Mouse (Mus musculus): Measurements from ENCODE around the gene Zfp954. TPM values are rescaled to one million over a fixed set of nuclear protein-coding genes. Genes with fewer than 3 reads are reported as not detected.

Gene Zfp954
- polyA plus RNA-seq, 1 experiment from 2014 or later: 17.5 TPM

GRCm38 (mm10) chr7:7108501-7108900, 12.8 kb downstream of the Zfp954 start:
- WGBS: 87% methylated on average over 7 of the region's 7 CpGs
- H3K27ac ChIP-seq (replicated peaks; ENCODE audit: low read depth, low read length): no peak overlapping the region
- H3K4me2 ChIP-seq (ENCODE audit: low read depth, low read length): no peak overlapping the region
- no peak overlapping the region for H3K4me3 ChIP-seq (ENCODE audit: low read depth, low read length)
- no peaks in the 10 kb centered on the region for H3K27me3 ChIP-seq (ENCODE audit: control insufficient read depth, insufficient read depth, low read length)
- ATAC-seq (replicated peaks; ENCODE audit: insufficient number of reproducible peaks, low FRiP score, low TSS enrichment, low read depth) (no peak), DNase-seq (ENCODE audit: low spot score) (no peak)
- H3K9me3 ChIP-seq (replicated peaks; ENCODE audit: control insufficient read depth, low read length): no peaks in the 10 kb centered on the region
- no peaks in the 10 kb centered on the region for H3K4me1 ChIP-seq (ENCODE audit: control insufficient read depth, insufficient read depth, low read length)
- no peaks in the 10 kb centered on the region for H3K36me3 ChIP-seq (replicated peaks; ENCODE audit: control insufficient read depth, insufficient read depth, low read depth, low read length)
- no peak overlapping the region for H3K9ac ChIP-seq (replicated peaks; ENCODE audit: low read length)

Other genes starting within 250 kb of the Zfp954 start
- gene Aurkc, start 126.2 kb downstream of the Zfp954 start, polyA plus RNA-seq (2014; fragmentation: Nextera tagmentation; extraction: Ambion mirVana): not detected in 2 replicates
- gene Zfp773, start 15.3 kb upstream of the Zfp954 start, polyA plus RNA-seq (2014; fragmentation: Nextera tagmentation; extraction: Ambion mirVana): 4.4 and 4.7 TPM in 2 replicates
- 3.0 and 4.5 TPM in 2 replicates for gene Zfp418, start 49.8 kb upstream of the Zfp954 start, polyA plus RNA-seq (2014; fragmentation: Nextera tagmentation; extraction: Ambion mirVana)
- gene Zfp772, start 88.5 kb upstream of the Zfp954 start, polyA plus RNA-seq (2014; fragmentation: Nextera tagmentation; extraction: Ambion mirVana): 10.8 and 11.5 TPM in 2 replicates
- gene Vmn2r29, start 125.8 kb upstream of the Zfp954 start, polyA plus RNA-seq (2014; fragmentation: Nextera tagmentation; extraction: Ambion mirVana): 0.27 and 0.45 TPM in 2 replicates
- 2.5 and 3.0 TPM in 2 replicates for gene Gm45844, start 156.8 kb upstream of the Zfp954 start, polyA plus RNA-seq (2014; fragmentation: Nextera tagmentation; extraction: Ambion mirVana)
- gene Clcn4, start 179.4 kb upstream of the Zfp954 start, polyA plus RNA-seq (2014; fragmentation: Nextera tagmentation; extraction: Ambion mirVana): 36.5 and 41.4 TPM in 2 replicates
- gene Vmn2r30, start 216.1 kb upstream of the Zfp954 start, polyA plus RNA-seq (2014; fragmentation: Nextera tagmentation; extraction: Ambion mirVana): not detected in 2 replicates

Measured in embryonic facial prominence, embryonic 11.5 days (tissue).